Mouse (Mus musculus) liver, embryonic 14.5 days (tissue): ENCODE data around the gene Arsg.

Experiments used
- CTCF ChIP-seq: IDR thresholded peaks from 2 replicates; pipeline ENCODE4 v1.5.1; 2016; ENCODE audit warnings: antibody characterized with exemption, low read depth, control low read depth
- EP300 ChIP-seq: IDR thresholded peaks from 2 replicates; pipeline ENCODE4 v1.6.1; 2016; ENCODE audit warnings: antibody characterized with exemption, low read depth

DNA sequence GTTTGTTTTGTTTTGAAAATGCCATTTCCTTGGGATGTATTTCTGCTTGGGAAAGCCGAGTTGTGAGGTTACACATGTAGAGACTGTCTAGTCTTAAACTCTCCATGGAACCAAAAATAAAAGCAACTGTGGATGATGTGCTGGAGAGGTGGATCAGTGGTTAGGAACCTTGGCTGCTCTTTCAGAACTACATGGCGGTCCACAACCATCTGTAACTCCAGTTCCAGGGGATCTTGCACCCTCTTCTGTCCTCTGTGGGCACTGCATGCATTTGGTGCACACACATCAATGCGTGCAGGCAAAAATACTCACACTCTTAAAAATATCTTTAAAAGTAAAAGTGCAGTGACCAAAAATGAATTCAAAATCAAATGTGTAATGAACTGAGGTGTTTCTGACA, 32.1 kb upstream of the Arsg start:
- peak; percentile 89 for TF ChIP-seq CTCF
- no peak for TF ChIP-seq EP300
